Mouse (Mus musculus) thymus, postnatal 0 days (tissue): Measurements from ENCODE around the gene Olfr98. TPM values are rescaled to one million over a fixed set of nuclear protein-coding genes. Genes with fewer than 3 reads are reported as not detected.

ENCODE experiments used
- polyA plus RNA-seq: library from polyadenylated mRNA; unstranded; fragments of >200 nt; fragmentation: Nextera tagmentation; extraction: Ambion mirVana; gene quantifications from 2 replicates; pipeline ENCODE4 v1.2.1, GENCODE M21; 2015

Olfr98 gene
- polyA plus RNA-seq, 1 experiment from 2014 or later, result not detected

Other genes starting within 250 kb of the Olfr98 start
- gene Mog, start 240.4 kb downstream of the Olfr98 start, polyA plus RNA-seq, result not detected in 2 replicates
- 2.4 and 6.8 TPM in 2 replicates for gene Gabbr1, start 217.8 kb downstream of the Olfr98 start, polyA plus RNA-seq
- not detected in 2 replicates for gene Olfr90, start 175.2 kb downstream of the Olfr98 start, polyA plus RNA-seq
- not detected in 2 replicates for gene Olfr91, start 165.5 kb downstream of the Olfr98 start, polyA plus RNA-seq
- not detected in 2 replicates for gene Olfr92, start 143.7 kb downstream of the Olfr98 start, polyA plus RNA-seq
- gene Olfr93, start 102.3 kb downstream of the Olfr98 start, polyA plus RNA-seq, result not detected in 2 replicates
- gene Ubd, start 69.9 kb downstream of the Olfr98 start, polyA plus RNA-seq, result 83.6 and 90.3 TPM in 2 replicates
- not detected in 2 replicates for gene Olfr94, start 62.8 kb downstream of the Olfr98 start, polyA plus RNA-seq
- not detected in 2 replicates for gene Olfr95, start 50.6 kb downstream of the Olfr98 start, polyA plus RNA-seq
- gene Olfr96, start 43.6 kb downstream of the Olfr98 start, polyA plus RNA-seq, result not detected in 2 replicates
- not detected in 2 replicates for gene Olfr97, start 26.4 kb downstream of the Olfr98 start, polyA plus RNA-seq
- 21.7 TPM in 2 replicates for gene H2-M3, start 6.5 kb upstream of the Olfr98 start, polyA plus RNA-seq
- 0.14 and 0.30 TPM in 2 replicates for gene Olfr99, start 19.7 kb upstream of the Olfr98 start, polyA plus RNA-seq
- gene Olfr101, start 40.6 kb upstream of the Olfr98 start, polyA plus RNA-seq, result not detected in 2 replicates
- not detected in 2 replicates for gene Olfr102, start 53.3 kb upstream of the Olfr98 start, polyA plus RNA-seq
- not detected in 2 replicates for gene Olfr103, start 75.9 kb upstream of the Olfr98 start, polyA plus RNA-seq
- not detected in 2 replicates for gene Olfr104-ps, start 95.8 kb upstream of the Olfr98 start, polyA plus RNA-seq
- 0.04 TPM in 1 of 2 replicates, not detected in the other for gene Olfr105-ps, start 115.3 kb upstream of the Olfr98 start, polyA plus RNA-seq
- gene Olfr106-ps, start 126.6 kb upstream of the Olfr98 start, polyA plus RNA-seq, result not detected in 2 replicates
- gene Olfr107, start 135.5 kb upstream of the Olfr98 start, polyA plus RNA-seq, result not detected in 2 replicates
- not detected in 2 replicates for gene Olfr108, start 181.7 kb upstream of the Olfr98 start, polyA plus RNA-seq
- gene Olfr109, start 195.2 kb upstream of the Olfr98 start, polyA plus RNA-seq, result 0.03 TPM in 1 of 2 replicates, not detected in the other
- 8.1 and 9.9 TPM in 2 replicates for gene H2-M2, start 219.8 kb upstream of the Olfr98 start, polyA plus RNA-seq
- 0.29 and 0.30 TPM in 2 replicates for gene Olfr110, start 228.7 kb upstream of the Olfr98 start, polyA plus RNA-seq
- gene Olfr111, start 244.3 kb upstream of the Olfr98 start, polyA plus RNA-seq, result 0.08 and 0.18 TPM in 2 replicates